Mouse (Mus musculus): ENCODE data around the gene Ubqln1. TPM values are rescaled to one million over a fixed set of nuclear protein-coding genes. Genes with fewer than 3 reads are reported as not detected.

The Ubqln1 gene
- total and polyA plus RNA-seq, 3 experiments = 68.6 to 146 TPM; not detected in 1

GRCm38 (mm10) chr13:58189473-58189872, 26.0 kb downstream of the Ubqln1 start:
- Histone ChIP-seq H3K9ac (ENCODE audit: control insufficient read depth, low read depth, low read length, poor library complexity, severe bottlenecking) (no peak overlapping the region), H3K4me1 (ENCODE audit: control insufficient read depth in 1 of 2, insufficient read depth in 2 of 2, low read length in 2 of 2) (no peaks in the 10 kb centered on the region), H3K79me2 (ENCODE audit: control insufficient read depth, insufficient read depth, low read length, poor library complexity) (peaks cover 3% of the 10 kb centered on the region), H3K27me3 (ENCODE audit: control insufficient read depth in 1 of 2, insufficient read depth in 2 of 2, low read length in 2 of 2) (no peaks in the 10 kb centered on the region), H3K4me3 (ENCODE audit: control insufficient read depth in 1 of 2, insufficient read depth in 1 of 2, low read depth in 2 of 2, low read length in 2 of 2) (no peak overlapping the region), H3K36me3 (ENCODE audit: control insufficient read depth in 1 of 2, insufficient read depth in 2 of 2, low read length in 2 of 2) (peaks cover 0 to 37% of the 10 kb centered on the region in 2 experiments; a peak in 2 of 4 replicates), H3K9me3 (replicated peaks; ENCODE audit: insufficient read depth, low read length) (no peaks in the 10 kb centered on the region), H3K27ac (ENCODE audit: control insufficient read depth, low read depth, low read length) (no peak overlapping the region)
- TF ChIP-seq TAL1 (IDR thresholded peaks at IDR 0.05; ENCODE audit: low read length) = no peak
- 0 out of 2 replicates have a peak, but pooled peaks have one; percentile 10 for TF ChIP-seq USF1 (IDR thresholded peaks at IDR 0.05; ENCODE audit: low read depth, low read length)
- DNase-seq (ENCODE audit: low read depth, low spot score) = no peak

GRCm38 (mm10) chr13:58188412-58188811, 27.0 kb downstream of the Ubqln1 start:
- peaks cover 3% of the 10 kb centered on the region for H3K79me2 ChIP-seq (ENCODE audit: control insufficient read depth, insufficient read depth, low read length, poor library complexity)
- peaks cover 0 to 42% of the 10 kb centered on the region in 2 experiments; a peak in 2 of 4 replicates for H3K36me3 ChIP-seq (ENCODE audit: control insufficient read depth in 1 of 2, insufficient read depth in 2 of 2, low read length in 2 of 2)
- DNase-seq (ENCODE audit: low read depth, low spot score) = peak; percentile 84
- no peaks in the 10 kb centered on the region for H3K9me3 ChIP-seq (replicated peaks; ENCODE audit: insufficient read depth, low read length)
- no peak overlapping the region for H3K4me3 ChIP-seq (ENCODE audit: control insufficient read depth in 1 of 2, insufficient read depth in 1 of 2, low read depth in 2 of 2, low read length in 2 of 2)
- no peaks in the 10 kb centered on the region for H3K4me1 ChIP-seq (ENCODE audit: control insufficient read depth in 1 of 2, insufficient read depth in 2 of 2, low read length in 2 of 2)
- peak; percentile 73 for TF ChIP-seq SMC3 (IDR thresholded peaks at IDR 0.05; ENCODE audit: low read depth, low read length)
- TF ChIP-seq RAD21 (IDR thresholded peaks at IDR 0.05; ENCODE audit: low read depth, low read length) = peak; percentile 49
- no peak for TF ChIP-seq POLR2AphosphoS5 (IDR thresholded peaks at IDR 0.05; ENCODE audit: borderline replicate concordance, low read depth, low read length)
- no peak for TF ChIP-seq TAL1 (IDR thresholded peaks at IDR 0.05; ENCODE audit: low read length)
- TF ChIP-seq UBTF (IDR thresholded peaks at IDR 0.05; ENCODE audit: borderline replicate concordance, insufficient read depth, low read depth, low read length) = no peak
- peak; percentile 93 to 96 (median 93) for TF ChIP-seq CTCF (IDR thresholded peaks at IDR 0.05 in 2 of 3, conservative IDR thresholded peaks at IDR 0.05 in 1 of 3; ENCODE audit: control insufficient read depth in 1 of 3, insufficient read depth in 1 of 3, low read depth in 2 of 3, low read length in 3 of 3, poor library complexity in 1 of 3, severe bottlenecking in 1 of 3)
- TF ChIP-seq HCFC1 (IDR thresholded peaks at IDR 0.05; ENCODE audit: low read depth, low read length) = no peak
- no peak overlapping the region for H3K9ac ChIP-seq (ENCODE audit: control insufficient read depth, low read depth, low read length, poor library complexity, severe bottlenecking)
- no peak overlapping the region for H3K27ac ChIP-seq (ENCODE audit: control insufficient read depth, low read depth, low read length)
- no peaks in the 10 kb centered on the region for H3K27me3 ChIP-seq (ENCODE audit: control insufficient read depth in 1 of 2, insufficient read depth in 2 of 2, low read length in 2 of 2)

GRCm38 (mm10) chr13:58187751-58188150, 27.7 kb downstream of the Ubqln1 start:
- no peak overlapping the region for H3K4me3 ChIP-seq (ENCODE audit: control insufficient read depth in 1 of 2, insufficient read depth in 1 of 2, low read depth in 2 of 2, low read length in 2 of 2)
- H3K9ac ChIP-seq (ENCODE audit: control insufficient read depth, low read depth, low read length, poor library complexity, severe bottlenecking) = no peak overlapping the region
- peaks cover 0 to 47% of the 10 kb centered on the region in 2 experiments; a peak in 2 of 4 replicates for H3K36me3 ChIP-seq (ENCODE audit: control insufficient read depth in 1 of 2, insufficient read depth in 2 of 2, low read length in 2 of 2)
- H3K9me3 ChIP-seq (replicated peaks; ENCODE audit: insufficient read depth, low read length) = no peaks in the 10 kb centered on the region
- H3K27ac ChIP-seq (ENCODE audit: control insufficient read depth, low read depth, low read length) = no peak overlapping the region
- H3K79me2 ChIP-seq (ENCODE audit: control insufficient read depth, insufficient read depth, low read length, poor library complexity) = peaks cover 3% of the 10 kb centered on the region
- H3K27me3 ChIP-seq (ENCODE audit: control insufficient read depth in 1 of 2, insufficient read depth in 2 of 2, low read length in 2 of 2) = no peaks in the 10 kb centered on the region
- no peak for TF ChIP-seq USF1 (IDR thresholded peaks at IDR 0.05; ENCODE audit: low read depth, low read length)
- no peak for TF ChIP-seq GABPA (IDR thresholded peaks at IDR 0.05; ENCODE audit: low read depth, low read length)
- no peak for TF ChIP-seq TAL1 (IDR thresholded peaks at IDR 0.05; ENCODE audit: low read length)
- no peak for TF ChIP-seq MYB (IDR thresholded peaks at IDR 0.05; ENCODE audit: low read depth, low read length)
- TF ChIP-seq ELF1 (IDR thresholded peaks at IDR 0.05; ENCODE audit: low read depth, low read length) = no peak
- TF ChIP-seq ZMIZ1 (IDR thresholded peaks at IDR 0.05; ENCODE audit: low read depth, low read length) = no peak
- no peak for TF ChIP-seq JUND (IDR thresholded peaks at IDR 0.05; ENCODE audit: low read depth, low read length)
- TF ChIP-seq ETS1 (IDR thresholded peaks at IDR 0.05; ENCODE audit: low read depth, low read length) = no peak
- no peak for TF ChIP-seq ZC3H11A (IDR thresholded peaks at IDR 0.05; ENCODE audit: low read depth, low read length)
- TF ChIP-seq MYC (IDR thresholded peaks at IDR 0.05; ENCODE audit: low read depth, low read length) = no peak
- DNase-seq (ENCODE audit: low read depth, low spot score) = no peak
- no peaks in the 10 kb centered on the region for H3K4me1 ChIP-seq (ENCODE audit: control insufficient read depth in 1 of 2, insufficient read depth in 2 of 2, low read length in 2 of 2)
